ENCODE assay signal across 11 mouse cellular contexts in genomic region chr8:10526616-10527015, GRCm38 (mm10).
DNase-seq lines count a peak whose midpoint lies in the region; ATAC-seq and TF ChIP-seq lines count a peak whose summit lies in the region.
"Had no signal": no experiment of that assay in that cellular context is flagged by ENCODE, and none has a peak within 500 bp of the region (broad histone marks: within the 10 kb centered on the region; RNA-seq: fewer than 3 reads in every experiment).

No protein-coding gene starts in this region.

- 68% methylated on average over 5 of the region's 5 CpGs for WGBS in forebrain, embryonic 13.5 days
- 84% methylated on average over 5 of the region's 5 CpGs for WGBS in forebrain, embryonic 10.5 days
- 44% methylated on average over 5 of the region's 5 CpGs for WGBS in forebrain, postnatal 0 days

- intact Hi-C loops in left cerebral cortex, adult 2 months (cut with DNase I) = loop anchor here (2.0 kb wide), 1 partner anchor 54 kb away; no protein-coding TSS in a partner anchor
- intact Hi-C loops in left cerebral cortex, postnatal 10 days (cut with DNase I) = no loop called here
- intact Hi-C loops in gastrocnemius, postnatal 36 days (cut with DNase I) = no loop called here

- no peak overlapping the region for H3K4me2 ChIP-seq in forebrain, embryonic 13.5 days
- H3K4me2 ChIP-seq in forebrain, postnatal 0 days (ENCODE audit: low read depth) = no peak overlapping the region

- no peak for TF ChIP-seq CTCF in left cerebral cortex, adult 2 months (IDR thresholded peaks at IDR 0.05)
- TF ChIP-seq CTCF in forebrain, postnatal 0 days (IDR thresholded peaks at IDR 0.05; ENCODE audit: low read depth) = no peak

- H3K9me3 ChIP-seq in forebrain, embryonic 13.5 days (replicated peaks) = no peaks in the 10 kb centered on the region
- no peaks in the 10 kb centered on the region for H3K9me3 ChIP-seq in forebrain, embryonic 10.5 days
- H3K9me3 ChIP-seq in forebrain, postnatal 0 days (ENCODE audit: low read length) = no peaks in the 10 kb centered on the region
- H3K9me3 ChIP-seq: G1E had no signal

- H3K27me3 ChIP-seq in forebrain, embryonic 13.5 days = no peaks in the 10 kb centered on the region
- H3K27me3 ChIP-seq in forebrain, embryonic 10.5 days (ENCODE audit: poor library complexity, severe bottlenecking) = no peaks in the 10 kb centered on the region
- H3K27me3 ChIP-seq in forebrain, postnatal 0 days (ENCODE audit: insufficient read depth, low read length) = no peaks in the 10 kb centered on the region

- H3K27ac ChIP-seq in forebrain, embryonic 13.5 days = peak overlapping the region; percentile 32; the same call in 1 of the 2 replicates
- H3K27ac ChIP-seq in forebrain, embryonic 10.5 days = no peak overlapping the region
- H3K27ac ChIP-seq in left cerebral cortex, adult 2 months = peak overlapping the region; percentile 48; the same call in 1 of the 2 replicates
- 0 out of 2 replicates have a peak overlapping the region, but pooled peaks have one; percentile 24 for H3K27ac ChIP-seq in forebrain, postnatal 0 days (ENCODE audit: low read depth, low read length)

- H3K4me3 ChIP-seq in forebrain, embryonic 13.5 days = no peak overlapping the region
- no peak overlapping the region for H3K4me3 ChIP-seq in forebrain, embryonic 10.5 days
- H3K4me3 ChIP-seq in left cerebral cortex, adult 2 months = no peak overlapping the region
- H3K4me3 ChIP-seq in forebrain, postnatal 0 days (ENCODE audit: low read depth, low read length) = no peak overlapping the region

- H3K36me3 ChIP-seq in forebrain, embryonic 13.5 days (ENCODE audit: poor library complexity, severe bottlenecking) = no peaks in the 10 kb centered on the region
- H3K36me3 ChIP-seq in forebrain, embryonic 10.5 days (replicated peaks) = no peaks in the 10 kb centered on the region
- no peaks in the 10 kb centered on the region for H3K36me3 ChIP-seq in forebrain, postnatal 0 days (ENCODE audit: insufficient read depth)
- H3K36me3 ChIP-seq: G1E had no signal

- peaks cover 20% of the 10 kb centered on the region for H3K4me1 ChIP-seq in forebrain, embryonic 13.5 days
- H3K4me1 ChIP-seq in forebrain, embryonic 10.5 days = peaks cover 17% of the 10 kb centered on the region
- H3K4me1 ChIP-seq in forebrain, postnatal 0 days (ENCODE audit: insufficient read depth) = peaks cover 9% of the 10 kb centered on the region

- no peak overlapping the region for H3K9ac ChIP-seq in forebrain, embryonic 13.5 days
- no peak overlapping the region for H3K9ac ChIP-seq in forebrain, postnatal 0 days

- DNase-seq in forebrain, embryonic 10.5 days (ENCODE audit: extremely low spot score, low spot score) = no peak
- DNase-seq in left cerebral cortex, adult 2 months (ENCODE audit: extremely low spot score in 1 of 2, low spot score in 2 of 2) = no peak
- no peak for DNase-seq in left cerebral cortex, postnatal 10 days (ENCODE audit: extremely low spot score in 1 of 2, low spot score in 2 of 2)
- peak; percentile 39 for DNase-seq in CD4-positive helper T cell, adult 2 months (ENCODE audit: low read depth, low spot score)
- DNase-seq in forebrain, postnatal 0 days = peak; percentile 82
- no peak for DNase-seq in gastrocnemius, postnatal 36 days
- DNase-seq in spleen, postnatal 14 days (ENCODE audit: low spot score in 2 of 2) = no peak
- DNase-seq: cerebellum, adult 2 months; spleen, adult 18-20 months had no signal

- ATAC-seq in forebrain, embryonic 13.5 days = peak; percentile 78
- peak; percentile 91 for ATAC-seq in forebrain, postnatal 0 days

Comparison
In these comparisons a context has a peak if more than half of its experiments do, and no peak if none do; other contexts are left out.
1. DNase-seq: peak in CD4-positive helper T cell, adult 2 months (single experiment) and forebrain, postnatal 0 days (single experiment); none in forebrain, embryonic 10.5 days (single experiment), left cerebral cortex, adult 2 months (0 of 2), left cerebral cortex, postnatal 10 days (0 of 2), gastrocnemius, postnatal 36 days (0 of 2) and spleen, postnatal 14 days (0 of 2).